Mouse (Mus musculus) CH12.LX (cell line): Measurements from ENCODE around the gene Arhgef2. TPM values are rescaled to one million over a fixed set of nuclear protein-coding genes. Genes with fewer than 3 reads are reported as not detected.

Experiments
- DNase-seq: peaks from one replicate; pipeline ENCODE4 v3.0.0-alpha.2; 2013; ENCODE audit errors: extremely low read depth
- H3K27ac ChIP-seq: 2 replicates; pipeline ENCODE4 v1.5.1; 2012; ENCODE audit warnings: low read depth, mild to moderate bottlenecking, control low read depth, moderate library complexity; ENCODE audit not compliant: insufficient read depth
- H3K27me3 ChIP-seq: replicated peaks from 2 replicates; pipeline ENCODE3; 2012; ENCODE audit warnings: inconsistent platforms
- H3K36me3 ChIP-seq, 2 experiments: replicated peaks in 1 of 2; 2 replicates each; pipeline versions ENCODE3 to v1.6.1; 2012; ENCODE audit warnings: inconsistent platforms in 1 of 2, low read length in 1 of 2, mild to moderate bottlenecking in 1 of 2, mixed read lengths in 1 of 2, moderate library complexity in 1 of 2; ENCODE audit not compliant: control insufficient read depth in 1 of 2, insufficient read depth in 1 of 2
- H3K4me1 ChIP-seq, 2 experiments: 2 replicates each; pipeline ENCODE4 v1.6.1; 2012; ENCODE audit warnings: inconsistent platforms in 1 of 2, moderate library complexity in 1 of 2; ENCODE audit not compliant: insufficient read depth in 2 of 2, control insufficient read depth in 1 of 2
- H3K4me2 ChIP-seq: 2 replicates; pipeline ENCODE4 v1.6.1; 2012; ENCODE audit warnings: low read depth, mild to moderate bottlenecking, control low read depth; ENCODE audit not compliant: poor library complexity, insufficient read depth, severe bottlenecking
- H3K4me3 ChIP-seq, 3 experiments: fragments of 150-350 bp in 1 of 3; sonication (generic) in 1 of 3; replicated peaks in 1 of 3; 2 replicates each; pipeline versions ENCODE3 to v1.5.1; 2011 to 2012; ENCODE audit warnings: low read depth in 2 of 3, low read length in 2 of 3, mild to moderate bottlenecking in 2 of 3, moderate library complexity in 2 of 3, control low read depth in 1 of 3, improper control_type of control experiment in 1 of 3, inconsistent platforms in 1 of 3, mixed read lengths in 1 of 3; ENCODE audit not compliant: poor library complexity in 1 of 3
- H3K79me2 ChIP-seq: replicated peaks from 2 replicates; pipeline ENCODE4 v1.6.1; 2012; ENCODE audit warnings: mild to moderate bottlenecking, moderate library complexity; ENCODE audit not compliant: control insufficient read depth, poor library complexity, insufficient read depth, severe bottlenecking; ENCODE audit errors: extremely low read depth
- H3K9ac ChIP-seq: 2 replicates; pipeline ENCODE4 v1.6.1; 2012; ENCODE audit warnings: low read depth, mild to moderate bottlenecking, control low read depth, moderate library complexity; ENCODE audit not compliant: insufficient read depth
- H3K9me3 ChIP-seq: replicated peaks from 2 replicates; pipeline ENCODE3; 2012; ENCODE audit warnings: low read length, inconsistent platforms, mixed read lengths
- CHD2 ChIP-seq: IDR thresholded peaks from 2 replicates; pipeline ENCODE4 v1.6.1; 2011; ENCODE audit warnings: low read length, improper control_type of control experiment
- CTCF ChIP-seq, 2 experiments: IDR thresholded peaks in 1 of 2; conservative IDR thresholded peaks in 1 of 2; 2 replicates each; pipeline ENCODE4 v1.5.1; 2011 to 2012; ENCODE audit warnings: low read depth in 2 of 2, low read length in 2 of 2, improper control_type of control experiment in 1 of 2, inconsistent platforms in 1 of 2, mild to moderate bottlenecking in 1 of 2, moderate library complexity in 1 of 2
- E2F4 ChIP-seq: IDR thresholded peaks from 2 replicates; pipeline ENCODE4 v1.6.1; 2011; ENCODE audit warnings: low read depth, low read length, improper control_type of control experiment; ENCODE audit not compliant: insufficient replicate concordance
- ELF1 ChIP-seq: IDR thresholded peaks from 2 replicates; pipeline ENCODE4 v1.6.1; 2014; ENCODE audit warnings: low read depth, mild to moderate bottlenecking, inconsistent platforms, low read length, improper control_type of control experiment
- EP300 ChIP-seq: IDR thresholded peaks from 2 replicates; pipeline ENCODE4 v1.6.1; 2011; ENCODE audit warnings: low read length, improper control_type of control experiment
- GABPA ChIP-seq: IDR thresholded peaks from 2 replicates; pipeline ENCODE4 v1.6.1; 2012; ENCODE audit warnings: low read depth, low read length, improper control_type of control experiment, inconsistent platforms; ENCODE audit not compliant: insufficient replicate concordance
- IRF4 ChIP-seq: IDR thresholded peaks from 2 replicates; pipeline ENCODE4 v1.6.1; 2014; ENCODE audit warnings: low read depth, mild to moderate bottlenecking, inconsistent platforms, low read length, improper control_type of control experiment
- JUND ChIP-seq: conservative IDR thresholded peaks from 2 replicates; pipeline ENCODE4 v1.6.1; 2011; ENCODE audit warnings: low read depth, low read length, improper control_type of control experiment
- KAT2A ChIP-seq: IDR thresholded peaks from 2 replicates; pipeline ENCODE4 v1.6.1; 2012; ENCODE audit warnings: low read length, improper control_type of control experiment, inconsistent platforms; ENCODE audit not compliant: insufficient replicate concordance
- MAX ChIP-seq: IDR thresholded peaks from 2 replicates; pipeline ENCODE4 v1.6.1; 2011; ENCODE audit warnings: low read length, improper control_type of control experiment
- MEF2A ChIP-seq: IDR thresholded peaks from 2 replicates; pipeline ENCODE4 v1.6.1; 2014; ENCODE audit warnings: low read depth, mild to moderate bottlenecking, inconsistent platforms, low read length, improper control_type of control experiment, borderline replicate concordance
- MXI1 ChIP-seq: IDR thresholded peaks from 2 replicates; pipeline ENCODE4 v1.6.1; 2011; ENCODE audit warnings: mild to moderate bottlenecking, low read depth, low read length, improper control_type of control experiment
- NRF1 ChIP-seq: IDR thresholded peaks from 2 replicates; pipeline ENCODE4 v1.6.1; 2014; ENCODE audit warnings: low read depth, mild to moderate bottlenecking, inconsistent platforms, low read length, improper control_type of control experiment, moderate library complexity
- POLR2A ChIP-seq: IDR thresholded peaks from 2 replicates; pipeline ENCODE4 v1.6.1; 2011; ENCODE audit warnings: low read depth, mild to moderate bottlenecking, improper control_type of control experiment, low read length
- POLR2AphosphoS2 ChIP-seq: IDR thresholded peaks from 2 replicates; pipeline ENCODE4 v1.6.1; 2011; ENCODE audit warnings: low read depth, low read length, improper control_type of control experiment
- RCOR1 ChIP-seq: conservative IDR thresholded peaks from 2 replicates; pipeline ENCODE4 v1.6.1; 2012; ENCODE audit warnings: low read depth, mild to moderate bottlenecking, inconsistent platforms, low read length, improper control_type of control experiment
- TBP ChIP-seq: conservative IDR thresholded peaks from 2 replicates; pipeline ENCODE4 v1.6.1; 2011; ENCODE audit warnings: low read depth, low read length, improper control_type of control experiment
- TCF12 ChIP-seq: IDR thresholded peaks from 2 replicates; pipeline ENCODE4 v1.6.1; 2014; ENCODE audit warnings: low read depth, mild to moderate bottlenecking, inconsistent platforms, low read length, improper control_type of control experiment
- UBTF ChIP-seq: IDR thresholded peaks from 2 replicates; pipeline ENCODE4 v1.6.1; 2012; ENCODE audit warnings: low read depth, mild to moderate bottlenecking, inconsistent platforms, low read length, improper control_type of control experiment, moderate library complexity
- USF2 ChIP-seq: conservative IDR thresholded peaks from 2 replicates; pipeline ENCODE4 v1.6.1; 2011; ENCODE audit warnings: low read depth, low read length, improper control_type of control experiment
- ZC3H11A ChIP-seq: IDR thresholded peaks from 2 replicates; pipeline ENCODE4 v1.6.1; 2012; ENCODE audit warnings: low read depth, mild to moderate bottlenecking, inconsistent platforms, low read length, improper control_type of control experiment
- ZKSCAN1 ChIP-seq: IDR thresholded peaks from 2 replicates; pipeline ENCODE4 v1.6.1; 2012; ENCODE audit warnings: low read depth, inconsistent platforms, low read length, improper control_type of control experiment, borderline replicate concordance
- ZNF384 ChIP-seq: IDR thresholded peaks from 2 replicates; pipeline ENCODE4 v1.6.1; 2012; ENCODE audit warnings: low read depth, low read length, improper control_type of control experiment, inconsistent platforms
- dilution Hi-C: fragments of 300-500 bp; cut with MboI; formaldehyde crosslinking; loops from 2 replicates; pipeline ENCODE4 v1.14.3; 2020; ENCODE audit warnings: low sequenced_read_pairs; ENCODE audit not compliant: extremely low pct_unique_long_range_greater_than_20kb, extremely low pct_ligation_motif_present
- in situ Hi-C: fragments of 300-500 bp; cut with MboI; formaldehyde crosslinking; loops from 3 replicates; pipeline ENCODE4 v1.14.3; 2019; ENCODE audit warnings: low sequenced_read_pairs, low pct_ligation_motif_present, low pct_unique_long_range_greater_than_20kb, mixed read lengths
- polyA plus RNA-seq: library from polyadenylated mRNA; unstranded; fragments of >175 nt; gene quantifications from 2 replicates; pipeline ENCODE4 v1.2.1, GENCODE M21; 2012; ENCODE audit warnings: low read depth; ENCODE audit not compliant: insufficient read length
- total RNA-seq, 2 experiments: library from RNA; depleted of rRNA; stranded (reverse); fragments of 300-350 nt in 1 of 2; fragments of >200 nt in 1 of 2; gene quantifications; 2 replicates each; pipeline ENCODE4 v1.2.3; 2012 to 2014

Gene Arhgef2
- total and polyA plus RNA-seq, 3 experiments = 18.5 to 43.9 (median 43.1) TPM

- in situ Hi-C loops = no loop called here
- no peak for DNase-seq
- Histone ChIP-seq H3K9me3 (peaks cover 7% of the 10 kb centered on the region), H3K27me3 (no peaks in the 10 kb centered on the region), H3K4me3 (no peak overlapping the region), H3K9ac (no peak overlapping the region), H3K4me2 (no peak overlapping the region), H3K79me2 (no peaks in the 10 kb centered on the region; the same call in 1 of the 2 replicates), H3K36me3 (peaks cover 82 to 88% of the 10 kb centered on the region in 2 experiments), H3K4me1 (peaks cover 0 to 4% of the 10 kb centered on the region in 2 experiments; a peak in 1 of 4 replicates), H3K27ac (no peak overlapping the region)
- dilution Hi-C loops = no loop called here
- TF ChIP-seq ELF1 = no peak
- TF ChIP-seq MEF2A = no peak
- no peak for TF ChIP-seq IRF4
- no peak for TF ChIP-seq POLR2A
- no peak for TF ChIP-seq GABPA
- TF ChIP-seq ZNF384 = no peak
- no peak for TF ChIP-seq EP300
- no peak for TF ChIP-seq KAT2A
- no peak for TF ChIP-seq USF2
- no peak for TF ChIP-seq MXI1
- TF ChIP-seq E2F4 = no peak
- no peak for TF ChIP-seq TCF12
- TF ChIP-seq RCOR1 = no peak
- no peak for TF ChIP-seq JUND
- no peak for TF ChIP-seq ZKSCAN1
- TF ChIP-seq TBP = no peak
- TF ChIP-seq CHD2 = no peak
- TF ChIP-seq CTCF (conservative IDR thresholded peaks at IDR 0.05 in 1 of 2, IDR thresholded peaks at IDR 0.05 in 1 of 2; ENCODE audit: low read depth in 2 of 2, low read length in 2 of 2) = no peak
- TF ChIP-seq MAX = no peak
- no peak for TF ChIP-seq NRF1
Measured at GRCm38 (mm10) chr3:88636555-88636986, 30.8 kb downstream of the Arhgef2 start.

GRCm38 (mm10) chr3:88637134-88637533 lies 31.4 kb downstream of the Arhgef2 start:
- H3K9me3 ChIP-seq = peaks cover 7% of the 10 kb centered on the region
- TF ChIP-seq POLR2AphosphoS2 = no peak
- TF ChIP-seq TCF12 = no peak
- TF ChIP-seq USF2 = no peak
- TF ChIP-seq ZKSCAN1 = no peak
- no peak for TF ChIP-seq KAT2A
- no peak for TF ChIP-seq ZC3H11A
- no peak for TF ChIP-seq POLR2A
- no peak for TF ChIP-seq MEF2A
- TF ChIP-seq UBTF = no peak
- TF ChIP-seq ELF1 = no peak
- TF ChIP-seq, all 38 proteins: peak for 0
- DNase-seq = no peak
- in situ Hi-C loops = no loop called here
- H3K79me2 ChIP-seq = no peaks in the 10 kb centered on the region; the same call in 1 of the 2 replicates
- dilution Hi-C loops = no loop called here
- H3K9ac ChIP-seq = no peak overlapping the region
- H3K36me3 ChIP-seq = peaks cover 78 to 88% of the 10 kb centered on the region in 2 experiments
- H3K4me1 ChIP-seq = peaks cover 0 to 4% of the 10 kb centered on the region in 2 experiments; a peak in 1 of 4 replicates
- no peak overlapping the region for H3K4me2 ChIP-seq
- H3K27me3 ChIP-seq = no peaks in the 10 kb centered on the region
- no peak overlapping the region for H3K4me3 ChIP-seq
- no peak overlapping the region for H3K27ac ChIP-seq
